Mouse (Mus musculus) lung, embryonic 14.5 days (tissue): ENCODE measurements around the gene Wdr35. TPM values are rescaled to one million over a fixed set of nuclear protein-coding genes. Genes with fewer than 3 reads are reported as not detected.

Experiments
- ATAC-seq: fragments of 200-750 bp; cut with Nextera tagmentation; 2 replicates; pipeline ENCODE4 v1.8.0; 2017; ENCODE audit warnings: mild to moderate bottlenecking, moderate TSS enrichment, moderate library complexity; ENCODE audit not compliant: insufficient read depth
- DNase-seq: peaks from one replicate; pipeline ENCODE4 v3.0.0-alpha.2; 2015
- H3K27ac ChIP-seq: fragments of 300-500 bp; sonication (generic); 2 replicates; pipeline ENCODE4 v1.5.1; 2014; ENCODE audit warnings: low read depth, mild to moderate bottlenecking, moderate library complexity
- H3K27me3 ChIP-seq: fragments of 300-500 bp; sonication (generic); 2 replicates; pipeline ENCODE4 v1.6.1; 2014; ENCODE audit warnings: low read length, control low read depth; ENCODE audit not compliant: insufficient read depth
- H3K36me3 ChIP-seq: fragments of 300-500 bp; sonication (generic); 2 replicates; pipeline ENCODE4 v1.6.1; 2014; ENCODE audit warnings: control low read depth; ENCODE audit not compliant: insufficient read depth
- H3K4me1 ChIP-seq: fragments of 300-500 bp; sonication (generic); 2 replicates; pipeline ENCODE4 v1.6.1; 2014; ENCODE audit warnings: antibody characterized with exemption, control low read depth; ENCODE audit not compliant: insufficient read depth
- H3K4me2 ChIP-seq: fragments of 300-500 bp; sonication (generic); 2 replicates; pipeline ENCODE4 v1.6.1; 2014; ENCODE audit warnings: mild to moderate bottlenecking
- H3K4me3 ChIP-seq: fragments of 300-500 bp; sonication (generic); 2 replicates; pipeline ENCODE4 v1.5.1; 2014; ENCODE audit warnings: low read depth, low read length
- H3K9ac ChIP-seq: fragments of 300-500 bp; sonication (generic); 2 replicates; pipeline ENCODE4 v1.6.1; 2014
- H3K9me3 ChIP-seq: fragments of 300-500 bp; sonication (generic); 2 replicates; pipeline ENCODE4 v1.6.1; 2016; ENCODE audit warnings: low read depth, low read length, control low read depth
- CTCF ChIP-seq: IDR thresholded peaks from 2 replicates; pipeline ENCODE4 v1.5.1; 2016; ENCODE audit warnings: antibody characterized with exemption, low read depth
- WGBS: fragments of 180-500 bp; shearing (Covaris S2); extraction: QIAGEN DNeasy Blood & Tissue Kit; methylation state at CpG from one replicate; pipeline ENCODE4 v1.1.7; 2014; 5-methylcytosine and 5-hydroxymethylcytosine counted together
- polyA plus RNA-seq: library from polyadenylated mRNA; unstranded; fragments of >200 nt; fragmentation: Nextera tagmentation; extraction: Ambion mirVana; gene quantifications from 2 replicates; pipeline ENCODE4 v1.2.1, GENCODE M21; 2014

The Wdr35 gene
- polyA plus RNA-seq, 1 experiment from 2014 or later: 20.4 TPM

DNA sequence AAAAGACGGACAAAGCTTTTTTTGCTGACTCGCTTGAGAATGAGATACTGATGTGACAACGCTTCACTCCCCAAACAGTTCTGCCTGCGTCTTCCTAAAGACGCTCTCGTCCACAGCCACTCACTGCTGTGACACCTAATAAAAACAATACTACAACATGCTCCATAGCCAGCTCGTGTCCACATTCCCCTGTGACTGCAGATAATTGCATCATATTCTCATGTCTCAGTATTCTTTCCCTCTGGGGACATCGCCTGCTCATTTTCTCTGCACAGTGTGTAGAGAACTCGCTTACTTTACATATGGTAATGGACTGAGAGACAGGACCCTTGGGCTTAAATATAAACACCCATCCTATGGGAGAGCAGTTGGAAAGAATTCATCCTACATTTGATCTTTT is 62.7 kb downstream of the Wdr35 start:
- ATAC-seq (peak; percentile 74), DNase-seq (peak; percentile 84)
- 38% methylated on average over 9 of the region's 9 CpGs for WGBS
- TF ChIP-seq CTCF: no peak
- H3K9ac ChIP-seq: no peak overlapping the region
- no peaks in the 10 kb centered on the region for H3K9me3 ChIP-seq
- H3K27me3 ChIP-seq: no peaks in the 10 kb centered on the region
- H3K4me1 ChIP-seq: no peaks in the 10 kb centered on the region
- 0 out of 2 replicates have a peak, but pooled peaks cover 3% of the 10 kb centered on the region for H3K36me3 ChIP-seq
- H3K27ac ChIP-seq: no peak overlapping the region
- H3K4me3 ChIP-seq: no peak overlapping the region
- 0 out of 2 replicates have a peak overlapping the region, but pooled peaks have one; percentile 27 for H3K4me2 ChIP-seq

DNA sequence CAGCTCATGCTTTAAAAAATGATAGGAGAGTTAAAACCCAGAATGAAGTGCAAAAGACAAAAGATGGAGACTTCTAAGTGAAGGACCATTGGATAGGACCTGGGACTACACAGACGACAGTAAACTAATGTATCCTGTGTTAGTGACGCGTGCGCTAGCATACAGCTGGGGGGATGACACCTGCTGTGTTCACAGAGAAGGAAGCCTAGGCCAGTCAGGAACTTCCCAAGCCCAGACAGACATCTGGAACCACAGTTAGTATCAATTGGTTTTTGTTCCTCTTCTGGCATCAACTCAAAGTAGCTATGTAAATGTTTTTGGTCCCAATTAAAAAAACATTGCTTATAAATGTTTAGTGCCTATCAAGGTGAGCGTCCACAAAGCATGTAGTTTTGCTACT is 66.5 kb downstream of the Wdr35 start:
- ATAC-seq: no peak
- Histone ChIP-seq H3K4me2 (no peak overlapping the region), H3K27ac (no peak overlapping the region), H3K36me3 (peaks cover 3% of the 10 kb centered on the region; the same call in 1 of the 2 replicates), H3K9ac (no peak overlapping the region), H3K27me3 (no peaks in the 10 kb centered on the region), H3K9me3 (no peaks in the 10 kb centered on the region), H3K4me3 (no peak overlapping the region), H3K4me1 (no peaks in the 10 kb centered on the region)
- TF ChIP-seq CTCF: no peak
- WGBS: 85% methylated on average over 5 of the region's 5 CpGs
- no peak for DNase-seq

DNA sequence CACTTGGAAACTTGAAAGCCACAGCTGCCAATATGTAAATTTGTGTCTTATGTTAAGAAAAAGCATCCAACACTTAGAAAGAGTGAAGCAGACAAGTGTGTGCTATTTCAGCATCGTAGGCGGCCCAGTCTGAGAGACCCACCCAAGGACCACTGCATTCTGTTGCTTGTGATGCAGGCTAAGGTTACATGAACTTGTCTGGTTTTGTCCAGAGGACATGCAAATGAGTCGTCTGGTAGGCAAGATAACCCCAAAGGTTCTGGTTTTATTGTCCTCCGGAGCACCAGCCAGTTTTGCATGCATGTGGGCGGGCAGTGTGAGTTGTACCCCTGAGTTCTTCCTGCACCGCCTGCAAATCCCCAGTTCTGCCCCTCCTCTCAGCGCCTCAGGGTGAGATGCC is 67.0 kb downstream of the Wdr35 start:
- Histone ChIP-seq H3K4me2 (no peak overlapping the region), H3K36me3 (peaks cover 3% of the 10 kb centered on the region; the same call in 1 of the 2 replicates), H3K4me1 (no peaks in the 10 kb centered on the region), H3K4me3 (no peak overlapping the region), H3K27me3 (no peaks in the 10 kb centered on the region), H3K9me3 (no peaks in the 10 kb centered on the region), H3K27ac (no peak overlapping the region), H3K9ac (no peak overlapping the region)
- no peak for TF ChIP-seq CTCF
- ATAC-seq: no peak
- DNase-seq: no peak
- 68% methylated on average over 7 of the region's 7 CpGs for WGBS

DNA sequence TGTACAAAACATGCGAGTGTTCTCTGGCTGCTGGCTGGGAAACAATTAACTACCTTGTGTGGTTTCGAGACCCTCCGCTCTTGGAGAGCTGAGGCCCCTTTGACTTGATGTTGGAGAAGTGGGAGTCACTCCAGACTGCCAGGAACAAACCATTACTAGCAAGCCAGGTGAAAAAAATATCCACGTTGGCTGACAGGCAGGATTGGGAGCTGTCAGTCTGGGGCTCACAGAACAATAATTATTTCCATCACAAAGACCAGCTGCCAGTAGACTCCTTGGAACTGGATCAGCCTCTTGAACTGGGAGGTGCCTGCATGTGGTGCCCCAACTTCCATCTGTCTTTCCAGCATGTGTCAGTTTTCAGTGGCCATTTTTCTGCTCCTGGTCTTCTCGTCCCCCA is 68.6 kb downstream of the Wdr35 start:
- WGBS: 74% methylated on average over 5 of the region's 5 CpGs
- Histone ChIP-seq H3K4me1 (no peaks in the 10 kb centered on the region), H3K9ac (no peak overlapping the region), H3K4me2 (no peak overlapping the region), H3K27ac (no peak overlapping the region), H3K9me3 (no peaks in the 10 kb centered on the region), H3K36me3 (peaks cover 3% of the 10 kb centered on the region; the same call in 1 of the 2 replicates), H3K27me3 (no peaks in the 10 kb centered on the region), H3K4me3 (no peak overlapping the region)
- ATAC-seq (no peak), DNase-seq (no peak)
- no peak for TF ChIP-seq CTCF

DNA sequence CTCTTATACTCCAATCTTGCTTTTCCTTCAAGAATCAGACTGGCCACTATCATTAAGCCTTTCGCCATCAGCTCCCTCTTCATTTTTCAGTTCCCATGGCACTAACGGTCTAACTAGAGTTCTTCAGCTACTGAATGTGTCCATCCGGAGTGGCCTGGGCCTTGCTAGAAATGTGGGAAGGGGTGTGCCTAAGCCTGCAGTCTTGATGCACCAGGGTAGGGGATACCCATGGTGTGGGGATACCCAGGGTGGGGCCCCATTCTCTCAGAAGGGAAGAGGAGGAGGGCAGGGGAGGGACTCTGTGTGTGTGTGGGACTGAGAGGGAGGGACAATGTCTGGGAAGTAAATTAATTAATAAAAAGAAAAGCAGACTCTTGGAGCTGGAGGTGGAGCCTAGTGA is 69.1 kb downstream of the Wdr35 start:
- H3K36me3 ChIP-seq: peaks cover 3% of the 10 kb centered on the region; the same call in 1 of the 2 replicates
- no peak for TF ChIP-seq CTCF
- H3K9me3 ChIP-seq: no peaks in the 10 kb centered on the region
- no peak overlapping the region for H3K9ac ChIP-seq
- H3K27me3 ChIP-seq: no peaks in the 10 kb centered on the region
- H3K4me3 ChIP-seq: no peak overlapping the region
- H3K4me2 ChIP-seq: no peak overlapping the region
- H3K4me1 ChIP-seq: no peaks in the 10 kb centered on the region
- H3K27ac ChIP-seq: no peak overlapping the region
- DNase-seq (no peak), ATAC-seq (no peak; the same call in 1 of the 2 replicates)
- 64% methylated on average over 3 of the region's 3 CpGs for WGBS

DNA sequence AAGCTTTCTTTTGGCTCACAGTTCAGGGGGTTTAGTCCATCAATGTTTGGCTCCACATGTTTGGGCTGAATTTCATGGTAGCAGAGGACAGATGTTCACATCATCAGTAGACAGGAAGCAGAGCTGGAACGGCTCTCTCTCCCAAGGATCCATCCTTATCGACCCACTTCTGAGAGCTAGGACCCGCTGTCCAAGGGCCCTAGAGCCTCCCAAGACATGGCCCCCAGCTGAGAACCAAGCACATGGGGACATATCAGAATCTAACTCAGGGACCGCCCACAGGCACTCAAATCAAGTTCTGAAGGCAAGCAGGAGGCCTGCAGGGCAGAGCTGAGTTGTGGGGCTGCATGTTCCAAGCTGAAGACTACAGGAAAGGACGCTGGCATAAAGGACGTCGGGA is 71.0 kb downstream of the Wdr35 start:
- Histone ChIP-seq H3K4me2 (no peak overlapping the region), H3K27ac (no peak overlapping the region), H3K4me3 (no peak overlapping the region), H3K36me3 (peaks cover 3% of the 10 kb centered on the region; the same call in 1 of the 2 replicates), H3K9me3 (no peaks in the 10 kb centered on the region), H3K27me3 (no peaks in the 10 kb centered on the region), H3K9ac (no peak overlapping the region), H3K4me1 (no peaks in the 10 kb centered on the region)
- ATAC-seq: no peak
- no peak for DNase-seq
- no peak for TF ChIP-seq CTCF
- WGBS: 86% methylated on average over 7 of the region's 7 CpGs

DNA sequence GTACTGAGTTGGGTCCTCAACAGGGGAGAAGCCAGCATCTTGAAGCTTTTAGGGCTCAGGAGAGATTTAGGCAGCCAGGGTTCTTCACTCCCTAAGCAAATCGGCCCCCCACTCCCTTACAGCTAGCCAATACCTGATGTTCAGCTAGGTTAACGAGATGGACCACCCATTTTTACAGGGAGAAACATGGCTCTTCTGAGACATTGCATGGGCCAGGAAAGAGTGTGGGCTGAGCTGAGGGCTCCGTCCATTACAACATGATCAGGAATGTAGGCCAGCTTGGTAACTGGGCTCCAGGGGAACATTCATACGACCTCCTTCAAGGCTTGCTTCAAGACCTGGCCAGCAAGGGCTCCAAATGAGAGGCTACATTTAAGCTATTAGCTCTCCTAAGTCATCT is 73.0 kb downstream of the Wdr35 start:
- no peaks in the 10 kb centered on the region; the same call in 1 of the 2 replicates for H3K36me3 ChIP-seq
- TF ChIP-seq CTCF: no peak
- H3K4me2 ChIP-seq: no peak overlapping the region
- H3K27ac ChIP-seq: no peak overlapping the region
- H3K9me3 ChIP-seq: no peaks in the 10 kb centered on the region
- H3K4me3 ChIP-seq: no peak overlapping the region
- 81% methylated on average over 4 of the region's 4 CpGs for WGBS
- no peaks in the 10 kb centered on the region for H3K27me3 ChIP-seq
- no peaks in the 10 kb centered on the region for H3K4me1 ChIP-seq
- DNase-seq (no peak), ATAC-seq (no peak)
- H3K9ac ChIP-seq: no peak overlapping the region

DNA sequence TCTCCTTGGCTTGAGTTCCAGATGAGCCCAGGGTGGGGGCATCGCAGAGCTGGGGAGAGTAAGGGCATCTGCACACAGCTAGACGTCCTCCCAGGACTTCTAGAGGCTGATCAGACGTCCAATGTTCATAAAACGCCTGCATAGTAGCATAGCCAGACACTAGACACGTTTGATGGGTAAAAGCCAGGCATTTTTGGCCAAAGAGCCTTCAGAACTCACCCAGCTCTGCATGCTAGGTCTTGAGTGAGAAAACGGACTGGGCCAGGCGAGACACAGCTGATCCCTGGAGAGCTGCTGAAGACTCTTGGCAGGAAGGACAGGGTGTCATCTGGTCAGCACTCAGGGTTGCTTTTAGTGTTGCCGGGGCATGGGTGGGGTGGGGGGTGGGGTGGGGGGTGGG is 74.4 kb downstream of the Wdr35 start:
- no peaks in the 10 kb centered on the region for H3K9me3 ChIP-seq
- DNase-seq (no peak), ATAC-seq (no peak)
- no peak overlapping the region for H3K9ac ChIP-seq
- no peaks in the 10 kb centered on the region for H3K27me3 ChIP-seq
- H3K36me3 ChIP-seq: no peaks in the 10 kb centered on the region; the same call in 1 of the 2 replicates
- TF ChIP-seq CTCF: no peak
- WGBS: 60% methylated on average over 8 of the region's 8 CpGs
- H3K4me1 ChIP-seq: no peaks in the 10 kb centered on the region
- no peak overlapping the region for H3K27ac ChIP-seq
- no peak overlapping the region for H3K4me3 ChIP-seq
- no peak overlapping the region for H3K4me2 ChIP-seq
